Mouse (Mus musculus): ENCODE data around the gene Epx. TPM values are rescaled to one million over a fixed set of nuclear protein-coding genes. Genes with fewer than 3 reads are reported as not detected.

The Epx gene
- polyA plus RNA-seq (2015; fragmentation: Nextera tagmentation; extraction: Ambion mirVana): 0.52 and 0.65 TPM in 2 replicates

GRCm38 (mm10) chr11:87875436-87875835, at the start of gene Epx:
Epx (minus strand) TSS chr11:87875536.
- no peak within 1 kb of the TSS for H3K4me2 ChIP-seq (ENCODE audit: low read depth, low read length)
- ATAC-seq (no peak), DNase-seq (no peak)
- no peaks in the 10 kb centered on the region for H3K36me3 ChIP-seq (replicated peaks; ENCODE audit: insufficient read depth, low read length)
- TF ChIP-seq EP300 (IDR thresholded peaks at IDR 0.05; ENCODE audit: low read depth): no peak
- no peak for TF ChIP-seq CTCF (IDR thresholded peaks at IDR 0.05; ENCODE audit: low read depth)
- H3K27me3 ChIP-seq (ENCODE audit: insufficient read depth, low read length): no peaks in the 10 kb centered on the region
- H3K9ac ChIP-seq (replicated peaks): no peak within 1 kb of the TSS
- H3K4me3 ChIP-seq (ENCODE audit: low read depth, low read length): no peak within 1 kb of the TSS
- H3K9me3 ChIP-seq (ENCODE audit: low read length): no peaks in the 10 kb centered on the region
- 77% methylated on average over 6 of the region's 6 CpGs for WGBS (ENCODE audit: insufficient replicate concordance)
- H3K4me1 ChIP-seq (ENCODE audit: insufficient read depth): no peaks in the 10 kb centered on the region
- no peak within 1 kb of the TSS for H3K27ac ChIP-seq (ENCODE audit: low read depth)

- WGBS (ENCODE audit: insufficient replicate concordance): 30% methylated on average over 5 of the region's 5 CpGs
- ATAC-seq: no peak
These were observed 45.6 kb upstream of the Epx start, which contains the start of gene Olfr464 for GRCm38 (mm10) chr11:87920966-87921365. Olfr464 (minus strand) TSS chr11:87920967.

GRCm38 (mm10) chr11:87920301-87920700, 45.0 kb upstream of the Epx start:
- no peak for ATAC-seq
- TF ChIP-seq EP300 (IDR thresholded peaks at IDR 0.05; ENCODE audit: low read depth): no peak
- TF ChIP-seq CTCF (IDR thresholded peaks at IDR 0.05; ENCODE audit: low read depth): no peak
- 64% methylated on average over 2 of the region's 2 CpGs for WGBS (ENCODE audit: insufficient replicate concordance)
- Histone ChIP-seq H3K36me3 (replicated peaks; ENCODE audit: insufficient read depth, low read length) (no peaks in the 10 kb centered on the region), H3K9ac (replicated peaks) (no peak overlapping the region), H3K4me1 (ENCODE audit: insufficient read depth) (no peaks in the 10 kb centered on the region), H3K27me3 (ENCODE audit: insufficient read depth, low read length) (no peaks in the 10 kb centered on the region), H3K9me3 (ENCODE audit: low read length) (no peaks in the 10 kb centered on the region), H3K4me2 (ENCODE audit: low read depth, low read length) (no peak overlapping the region), H3K4me3 (ENCODE audit: low read depth, low read length) (no peak overlapping the region), H3K27ac (ENCODE audit: low read depth) (no peak overlapping the region)
- DNase-seq: no peak

More at GRCm38 (mm10) chr11:87920966-87921365, 45.6 kb upstream of the Epx start, which contains the start of gene Olfr464:
- H3K4me1 ChIP-seq (ENCODE audit: insufficient read depth): no peaks in the 10 kb centered on the region
- no peak within 1 kb of the TSS for H3K4me3 ChIP-seq (ENCODE audit: low read depth, low read length)
- H3K9me3 ChIP-seq (ENCODE audit: low read length): no peaks in the 10 kb centered on the region
- H3K4me2 ChIP-seq (ENCODE audit: low read depth, low read length): no peak within 1 kb of the TSS
- TF ChIP-seq EP300 (IDR thresholded peaks at IDR 0.05; ENCODE audit: low read depth) (no peak), CTCF (IDR thresholded peaks at IDR 0.05; ENCODE audit: low read depth) (no peak)
- H3K27ac ChIP-seq (ENCODE audit: low read depth): no peak within 1 kb of the TSS
- no peaks in the 10 kb centered on the region for H3K27me3 ChIP-seq (ENCODE audit: insufficient read depth, low read length)
- H3K36me3 ChIP-seq (replicated peaks; ENCODE audit: insufficient read depth, low read length): no peaks in the 10 kb centered on the region
- H3K9ac ChIP-seq (replicated peaks): no peak within 1 kb of the TSS
- peak; percentile 34 for DNase-seq

- Histone ChIP-seq H3K9me3 (ENCODE audit: low read length) (no peaks in the 10 kb centered on the region), H3K9ac (replicated peaks) (no peak overlapping the region), H3K4me1 (ENCODE audit: insufficient read depth) (no peaks in the 10 kb centered on the region), H3K27me3 (ENCODE audit: insufficient read depth, low read length) (no peaks in the 10 kb centered on the region), H3K4me3 (ENCODE audit: low read depth, low read length) (no peak overlapping the region), H3K4me2 (ENCODE audit: low read depth, low read length) (no peak overlapping the region), H3K36me3 (replicated peaks; ENCODE audit: insufficient read depth, low read length) (no peaks in the 10 kb centered on the region), H3K27ac (ENCODE audit: low read depth) (no peak overlapping the region)
- ATAC-seq (no peak), DNase-seq (no peak)
- 91% methylated on average over 1 of the region's 1 CpGs for WGBS (ENCODE audit: insufficient replicate concordance)
- TF ChIP-seq CTCF (IDR thresholded peaks at IDR 0.05; ENCODE audit: low read depth) (no peak), EP300 (IDR thresholded peaks at IDR 0.05; ENCODE audit: low read depth) (no peak)
These were observed 40.7 kb upstream of the Epx start for GRCm38 (mm10) chr11:87916005-87916404.

- H3K4me2 ChIP-seq (ENCODE audit: low read depth, low read length): no peak overlapping the region
- DNase-seq (no peak), ATAC-seq (no peak)
- no peak overlapping the region for H3K9ac ChIP-seq (replicated peaks)
- no peak overlapping the region for H3K27ac ChIP-seq (ENCODE audit: low read depth)
- no peak for TF ChIP-seq EP300 (IDR thresholded peaks at IDR 0.05; ENCODE audit: low read depth)
- no peak for TF ChIP-seq CTCF (IDR thresholded peaks at IDR 0.05; ENCODE audit: low read depth)
- H3K9me3 ChIP-seq (ENCODE audit: low read length): no peaks in the 10 kb centered on the region
- H3K4me3 ChIP-seq (ENCODE audit: low read depth, low read length): no peak overlapping the region
- H3K27me3 ChIP-seq (ENCODE audit: insufficient read depth, low read length): no peaks in the 10 kb centered on the region
- no peaks in the 10 kb centered on the region for H3K36me3 ChIP-seq (replicated peaks; ENCODE audit: insufficient read depth, low read length)
- 64% methylated on average over 3 of the region's 3 CpGs for WGBS (ENCODE audit: insufficient replicate concordance)
- H3K4me1 ChIP-seq (ENCODE audit: insufficient read depth): no peaks in the 10 kb centered on the region
These were observed 29.0 kb upstream of the Epx start for GRCm38 (mm10) chr11:87904331-87904730.

GRCm38 (mm10) chr11:87897287-87897686, 22.0 kb upstream of the Epx start, which contains the start of gene Olfr463:
Olfr463 (minus strand) TSS chr11:87897387.
- no peak within 1 kb of the TSS for H3K27ac ChIP-seq (ENCODE audit: low read depth)
- H3K27me3 ChIP-seq (ENCODE audit: insufficient read depth, low read length): no peaks in the 10 kb centered on the region
- DNase-seq (no peak), ATAC-seq (no peak)
- no peaks in the 10 kb centered on the region for H3K4me1 ChIP-seq (ENCODE audit: insufficient read depth)
- H3K4me3 ChIP-seq (ENCODE audit: low read depth, low read length): no peak within 1 kb of the TSS
- H3K36me3 ChIP-seq (replicated peaks; ENCODE audit: insufficient read depth, low read length): no peaks in the 10 kb centered on the region
- TF ChIP-seq CTCF (IDR thresholded peaks at IDR 0.05; ENCODE audit: low read depth) (no peak), EP300 (IDR thresholded peaks at IDR 0.05; ENCODE audit: low read depth) (no peak)
- no peak within 1 kb of the TSS for H3K9ac ChIP-seq (replicated peaks)
- H3K4me2 ChIP-seq (ENCODE audit: low read depth, low read length): no peak within 1 kb of the TSS
- no peaks in the 10 kb centered on the region for H3K9me3 ChIP-seq (ENCODE audit: low read length)

- no peaks in the 10 kb centered on the region for H3K36me3 ChIP-seq (replicated peaks; ENCODE audit: insufficient read depth, low read length)
- H3K9ac ChIP-seq (replicated peaks): no peak within 1 kb of the TSS
- DNase-seq (no peak), ATAC-seq (no peak)
- no peak within 1 kb of the TSS for H3K27ac ChIP-seq (ENCODE audit: low read depth)
- WGBS (ENCODE audit: insufficient replicate concordance): 77% methylated on average over 6 of the region's 6 CpGs
- no peaks in the 10 kb centered on the region for H3K4me1 ChIP-seq (ENCODE audit: insufficient read depth)
- no peaks in the 10 kb centered on the region for H3K27me3 ChIP-seq (ENCODE audit: insufficient read depth, low read length)
- H3K9me3 ChIP-seq (ENCODE audit: low read length): no peaks in the 10 kb centered on the region
- H3K4me2 ChIP-seq (ENCODE audit: low read depth, low read length): no peak within 1 kb of the TSS
- no peak for TF ChIP-seq EP300 (IDR thresholded peaks at IDR 0.05; ENCODE audit: low read depth)
- no peak for TF ChIP-seq CTCF (IDR thresholded peaks at IDR 0.05; ENCODE audit: low read depth)
- no peak within 1 kb of the TSS for H3K4me3 ChIP-seq (ENCODE audit: low read depth, low read length)
These were observed 16.8 kb upstream of the Epx start, which contains the start of gene Olfr462 for GRCm38 (mm10) chr11:87892168-87892567. Olfr462 (minus strand) TSS chr11:87892268.
